Mouse (Mus musculus): ENCODE data around the gene Wfs1. TPM values are rescaled to one million over a fixed set of nuclear protein-coding genes. Genes with fewer than 3 reads are reported as not detected.
A peak's percentile ranks its signal among the peaks of the same experiment; 100 is the strongest.

Wfs1 gene
- total and polyA plus RNA-seq, 3 experiments = 72.3 to 99.7 (median 82.3) TPM

GRCm38 (mm10) chr5:36960501-36960900 is 28.5 kb downstream of the Wfs1 start:
- no peak overlapping the region for H3K27ac ChIP-seq
- no peak for DNase-seq
- no peaks in the 10 kb centered on the region for H3K36me3 ChIP-seq (ENCODE audit: control insufficient read depth, insufficient read depth, low read length)
- no peak overlapping the region for H3K9ac ChIP-seq (ENCODE audit: low read depth, low read length)
- H3K4me1 ChIP-seq (ENCODE audit: control insufficient read depth, insufficient read depth, low read length) = no peaks in the 10 kb centered on the region
- H3K27me3 ChIP-seq (ENCODE audit: control insufficient read depth, insufficient read depth, low read length) = no peaks in the 10 kb centered on the region
- intact Hi-C loops (cut with DNase I) = no loop called here
- WGBS = 29% methylated on average over 5 of the region's 5 CpGs
- H3K4me3 ChIP-seq = no peak overlapping the region
- TF ChIP-seq EP300 (IDR thresholded peaks at IDR 0.05; ENCODE audit: insufficient read depth, low read depth, low read length) (no peak), CTCF (IDR thresholded peaks at IDR 0.05) (no peak), POLR2A (IDR thresholded peaks at IDR 0.05; ENCODE audit: insufficient read depth, low read depth, low read length) (no peak)
- H3K79me2 ChIP-seq (replicated peaks; ENCODE audit: control insufficient read depth, insufficient read depth, low read length) = no peaks in the 10 kb centered on the region

- no peak overlapping the region for H3K27ac ChIP-seq
- intact Hi-C loops (cut with DNase I) = loop anchor here (2.0 kb wide), 1 partner anchor 44 kb away; no protein-coding TSS in a partner anchor
- H3K4me1 ChIP-seq (ENCODE audit: control insufficient read depth, insufficient read depth, low read length) = no peaks in the 10 kb centered on the region
- DNase-seq = peak; percentile 35 to 52
- TF ChIP-seq POLR2A (IDR thresholded peaks at IDR 0.05; ENCODE audit: insufficient read depth, low read depth, low read length) (no peak), CTCF (IDR thresholded peaks at IDR 0.05) (peak; percentile 72)
- 36% methylated on average over 5 of the region's 5 CpGs for WGBS
- no peaks in the 10 kb centered on the region for H3K27me3 ChIP-seq (ENCODE audit: control insufficient read depth, insufficient read depth, low read length)
- H3K79me2 ChIP-seq (replicated peaks; ENCODE audit: control insufficient read depth, insufficient read depth, low read length) = no peaks in the 10 kb centered on the region
- H3K4me3 ChIP-seq = no peak overlapping the region
- no peaks in the 10 kb centered on the region for H3K36me3 ChIP-seq (ENCODE audit: control insufficient read depth, insufficient read depth, low read length)
- no peak overlapping the region for H3K9ac ChIP-seq (ENCODE audit: low read depth, low read length)
Observed at GRCm38 (mm10) chr5:36958837-36959236, 30.2 kb downstream of the Wfs1 start.

GRCm38 (mm10) chr5:36955366-36955765 is 33.6 kb downstream of the Wfs1 start:
- Histone ChIP-seq H3K36me3 (ENCODE audit: control insufficient read depth, insufficient read depth, low read length) (no peaks in the 10 kb centered on the region), H3K79me2 (replicated peaks; ENCODE audit: control insufficient read depth, insufficient read depth, low read length) (no peaks in the 10 kb centered on the region), H3K27ac (no peak overlapping the region), H3K27me3 (ENCODE audit: control insufficient read depth, insufficient read depth, low read length) (no peaks in the 10 kb centered on the region), H3K9ac (ENCODE audit: low read depth, low read length) (no peak overlapping the region), H3K4me3 (no peak overlapping the region), H3K4me1 (ENCODE audit: control insufficient read depth, insufficient read depth, low read length) (no peaks in the 10 kb centered on the region)
- 9% methylated on average over 4 of the region's 4 CpGs for WGBS
- TF ChIP-seq POLR2A (IDR thresholded peaks at IDR 0.05; ENCODE audit: insufficient read depth, low read depth, low read length) (no peak), CTCF (IDR thresholded peaks at IDR 0.05) (peak; percentile 79)
- intact Hi-C loops (cut with DNase I) = no loop called here
- peak in 1 of 2 experiments; percentile 37 for DNase-seq

GRCm38 (mm10) chr5:36952311-36952710 is 36.7 kb downstream of the Wfs1 start:
- no peak for TF ChIP-seq POLR2A (IDR thresholded peaks at IDR 0.05; ENCODE audit: insufficient read depth, low read depth, low read length)
- no peak for TF ChIP-seq CTCF (IDR thresholded peaks at IDR 0.05)
- no peak for TF ChIP-seq EP300 (IDR thresholded peaks at IDR 0.05; ENCODE audit: insufficient read depth, low read depth, low read length)
- Histone ChIP-seq H3K4me3 (no peak overlapping the region), H3K4me1 (ENCODE audit: control insufficient read depth, insufficient read depth, low read length) (no peaks in the 10 kb centered on the region), H3K27me3 (ENCODE audit: control insufficient read depth, insufficient read depth, low read length) (no peaks in the 10 kb centered on the region), H3K36me3 (ENCODE audit: control insufficient read depth, insufficient read depth, low read length) (no peaks in the 10 kb centered on the region), H3K27ac (no peak overlapping the region), H3K79me2 (replicated peaks; ENCODE audit: control insufficient read depth, insufficient read depth, low read length) (no peaks in the 10 kb centered on the region), H3K9ac (ENCODE audit: low read depth, low read length) (no peak overlapping the region)
- intact Hi-C loops (cut with DNase I) = no loop called here
- no peak for DNase-seq
- whole genome bisulfite sequencing = 87% methylated on average over 15 of the region's 15 CpGs

- intact Hi-C loops (cut with DNase I) = no loop called here
- DNase-seq = no peak
- WGBS = 43% methylated on average over 2 of the region's 2 CpGs
Observed at GRCm38 (mm10) chr5:36950871-36951270, 38.1 kb downstream of the Wfs1 start.

GRCm38 (mm10) chr5:36948831-36949230 is 40.2 kb downstream of the Wfs1 start:
- peak; percentile 61 to 78 for DNase-seq
- H3K36me3 ChIP-seq (ENCODE audit: control insufficient read depth, insufficient read depth, low read length) = no peaks in the 10 kb centered on the region
- H3K4me3 ChIP-seq = no peak overlapping the region
- no peak overlapping the region for H3K27ac ChIP-seq
- H3K4me1 ChIP-seq (ENCODE audit: control insufficient read depth, insufficient read depth, low read length) = no peaks in the 10 kb centered on the region
- H3K79me2 ChIP-seq (replicated peaks; ENCODE audit: control insufficient read depth, insufficient read depth, low read length) = no peaks in the 10 kb centered on the region
- no peaks in the 10 kb centered on the region for H3K27me3 ChIP-seq (ENCODE audit: control insufficient read depth, insufficient read depth, low read length)
- intact Hi-C loops (cut with DNase I) = loop anchor here (1.0 to 2.0 kb wide), 2 partner anchors 53 to 160 kb away; no protein-coding TSS in a partner anchor
- WGBS = 8% methylated on average over 3 of the region's 3 CpGs
- H3K9ac ChIP-seq (ENCODE audit: low read depth, low read length) = no peak overlapping the region
- TF ChIP-seq EP300 (IDR thresholded peaks at IDR 0.05; ENCODE audit: insufficient read depth, low read depth, low read length) (0 out of 2 replicates have a peak, but pooled peaks have one; percentile 47), CTCF (IDR thresholded peaks at IDR 0.05) (peak; percentile 92), POLR2A (IDR thresholded peaks at IDR 0.05; ENCODE audit: insufficient read depth, low read depth, low read length) (no peak)

More at GRCm38 (mm10) chr5:36950871-36951270, 38.1 kb downstream of the Wfs1 start:
- Histone ChIP-seq H3K9ac (ENCODE audit: low read depth, low read length) (no peak overlapping the region), H3K27ac (no peak overlapping the region), H3K36me3 (ENCODE audit: control insufficient read depth, insufficient read depth, low read length) (no peaks in the 10 kb centered on the region), H3K27me3 (ENCODE audit: control insufficient read depth, insufficient read depth, low read length) (no peaks in the 10 kb centered on the region), H3K79me2 (replicated peaks; ENCODE audit: control insufficient read depth, insufficient read depth, low read length) (no peaks in the 10 kb centered on the region), H3K4me3 (no peak overlapping the region), H3K4me1 (ENCODE audit: control insufficient read depth, insufficient read depth, low read length) (no peaks in the 10 kb centered on the region)
- TF ChIP-seq CTCF (IDR thresholded peaks at IDR 0.05) (peak; percentile 56), POLR2A (IDR thresholded peaks at IDR 0.05; ENCODE audit: insufficient read depth, low read depth, low read length) (no peak)
